Mouse (Mus musculus) C2C12 (cell line): ENCODE data around the gene Slc1a5. TPM values are rescaled to one million over a fixed set of nuclear protein-coding genes. Genes with fewer than 3 reads are reported as not detected.

Experiments used
- H3K27me3 ChIP-seq: one replicate; pipeline ENCODE4 v1.6.1; 2011; ENCODE audit not compliant: control insufficient read depth, insufficient read depth, insufficient read length
- H3K36me3 ChIP-seq: one replicate; pipeline ENCODE4 v1.6.1; 2011; ENCODE audit not compliant: control insufficient read depth, insufficient read depth
- H3K4me3 ChIP-seq: one replicate; pipeline ENCODE4 v1.5.1; 2011; ENCODE audit warnings: mild to moderate bottlenecking, control low read depth; ENCODE audit not compliant: poor library complexity, insufficient read depth, severe bottlenecking
- H3K79me2 ChIP-seq: one replicate; pipeline ENCODE4 v1.6.1; 2011; ENCODE audit not compliant: control insufficient read depth, insufficient read depth
- H3K79me3 ChIP-seq: one replicate; pipeline ENCODE4 v1.6.1; 2011; ENCODE audit warnings: low read depth, control low read depth
- H3ac ChIP-seq: one replicate; pipeline ENCODE3; 2011; ENCODE audit warnings: low read depth; ENCODE audit not compliant: control insufficient read depth, insufficient read length
- CEBPB ChIP-seq: IDR thresholded peaks from one replicate; pipeline ENCODE4 v1.6.1; 2011; ENCODE audit warnings: low read depth, mild to moderate bottlenecking, control low read depth, moderate library complexity
- CTCF ChIP-seq: IDR thresholded peaks from one replicate; pipeline ENCODE4 v1.5.1; 2011; ENCODE audit not compliant: control insufficient read depth, insufficient read depth, insufficient read length
- FOSL1 ChIP-seq: IDR thresholded peaks from one replicate; pipeline ENCODE4 v1.8.0; 2011; ENCODE audit warnings: mild to moderate bottlenecking, low read length; ENCODE audit not compliant: poor library complexity, insufficient read depth, severe bottlenecking
- MAX ChIP-seq: IDR thresholded peaks from one replicate; pipeline ENCODE4 v1.6.1; 2011; ENCODE audit warnings: mild to moderate bottlenecking, control low read depth
- MYOD1 ChIP-seq: IDR thresholded peaks from one replicate; pipeline ENCODE4 v1.6.1; 2011; ENCODE audit warnings: low read depth; ENCODE audit not compliant: control insufficient read depth, insufficient read length
- MYOG ChIP-seq: IDR thresholded peaks from one replicate; pipeline ENCODE4 v1.6.1; 2011; ENCODE audit not compliant: control insufficient read depth, insufficient read length; ENCODE audit errors: extremely low read depth
- USF1 ChIP-seq: IDR thresholded peaks from one replicate; pipeline ENCODE4 v1.6.1; 2011; ENCODE audit warnings: low read depth, mild to moderate bottlenecking, control low read depth, moderate library complexity
- polyA plus RNA-seq: library from polyadenylated mRNA; unstranded; fragments of >200 nt; fragmentation: generic; extraction: Trizol; gene quantifications from one replicate; pipeline ENCODE4 v1.2.1, GENCODE M21; 2012; ENCODE audit warnings: missing spikeins

Gene Slc1a5
- polyA plus RNA-seq, 1 experiment, result 31.5 TPM

DNA sequence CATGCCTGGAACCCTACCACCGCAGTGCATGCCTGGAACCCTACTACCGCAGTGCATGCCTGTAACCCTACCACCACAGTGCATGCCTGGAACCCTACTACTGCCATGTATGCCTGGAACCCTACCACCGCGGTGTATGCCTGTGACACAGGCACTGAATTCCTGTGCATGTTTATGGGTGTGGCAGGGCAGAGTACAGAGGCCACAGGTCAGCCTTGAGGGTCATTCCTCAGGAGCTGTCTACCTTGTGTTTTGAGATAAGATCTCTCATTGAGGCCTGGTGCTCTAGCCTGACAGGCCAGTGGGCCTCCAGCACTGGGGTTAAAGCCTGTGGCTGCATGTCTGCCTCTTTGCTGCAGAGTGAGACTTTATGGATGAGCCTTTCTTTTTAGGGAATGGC lies 35.8 kb upstream of the Slc1a5 start:
- H3K4me3 ChIP-seq, result no peak overlapping the region
- no peak for TF ChIP-seq USF1
- no peak for TF ChIP-seq MYOD1
- TF ChIP-seq CEBPB, result no peak
- no peak for TF ChIP-seq CTCF
- TF ChIP-seq MYOG, result no peak
- no peak for TF ChIP-seq FOSL1
- no peak for TF ChIP-seq MAX
- no peak overlapping the region for H3ac ChIP-seq
- peaks cover 7% of the 10 kb centered on the region for H3K36me3 ChIP-seq
- peaks cover 9% of the 10 kb centered on the region for H3K79me2 ChIP-seq
- H3K79me3 ChIP-seq, result peaks cover 3% of the 10 kb centered on the region
- H3K27me3 ChIP-seq, result no peaks in the 10 kb centered on the region

DNA sequence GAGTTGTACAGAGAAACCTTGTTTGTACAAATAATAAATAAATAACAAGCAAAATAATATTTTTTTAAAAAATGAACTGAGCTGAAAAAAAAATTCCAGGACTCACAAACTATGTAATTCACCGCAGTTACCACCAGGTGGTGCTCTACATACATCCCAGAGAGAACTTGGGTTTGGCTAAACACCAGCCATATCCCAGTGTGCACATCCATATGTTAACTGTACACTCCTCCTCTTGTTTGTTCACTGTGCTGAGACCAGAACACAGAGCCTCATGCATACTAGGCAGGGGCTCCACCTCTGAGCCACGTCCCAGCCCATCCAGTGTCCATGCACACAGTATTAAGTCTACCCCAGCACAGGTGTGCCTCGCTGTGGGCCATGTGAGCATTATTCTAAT lies 35.0 kb upstream of the Slc1a5 start:
- no peaks in the 10 kb centered on the region for H3K27me3 ChIP-seq
- no peak overlapping the region for H3ac ChIP-seq
- TF ChIP-seq CTCF (peak; percentile 24), CEBPB (no peak)
- peaks cover 7% of the 10 kb centered on the region for H3K36me3 ChIP-seq
- no peaks in the 10 kb centered on the region for H3K79me3 ChIP-seq
- H3K4me3 ChIP-seq, result no peak overlapping the region
- peaks cover 2% of the 10 kb centered on the region for H3K79me2 ChIP-seq

DNA sequence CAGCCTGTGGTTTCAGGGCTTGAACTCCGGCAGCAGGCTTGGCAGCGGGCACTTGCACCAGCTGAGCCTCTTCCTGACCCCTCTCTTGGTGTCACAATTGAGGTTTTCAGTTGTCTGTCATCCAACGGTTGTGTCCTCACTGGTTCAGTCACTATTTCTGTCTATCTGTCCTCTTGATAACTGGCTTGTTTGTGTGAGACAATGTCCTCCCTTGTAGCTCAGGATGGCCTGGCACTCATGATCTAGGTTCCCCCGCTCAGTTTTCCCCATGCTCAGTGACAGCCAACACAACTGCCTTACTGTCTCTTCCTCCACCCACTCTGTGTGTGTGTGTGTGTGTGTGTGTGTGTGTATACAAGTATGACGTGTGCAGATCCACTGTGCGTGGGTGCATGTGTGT lies 33.5 kb upstream of the Slc1a5 start:
- H3K79me3 ChIP-seq, result no peaks in the 10 kb centered on the region
- peaks cover 7% of the 10 kb centered on the region for H3K36me3 ChIP-seq
- H3ac ChIP-seq, result no peak overlapping the region
- no peak for TF ChIP-seq CTCF
- TF ChIP-seq FOSL1, result no peak
- no peak for TF ChIP-seq MYOG
- TF ChIP-seq MAX, result no peak
- TF ChIP-seq CEBPB, result no peak
- TF ChIP-seq MYOD1, result no peak
- no peak for TF ChIP-seq USF1
- H3K27me3 ChIP-seq, result no peaks in the 10 kb centered on the region
- H3K4me3 ChIP-seq, result no peak overlapping the region
- H3K79me2 ChIP-seq, result no peaks in the 10 kb centered on the region

- no peaks in the 10 kb centered on the region for H3K27me3 ChIP-seq
- H3K79me2 ChIP-seq, result no peaks in the 10 kb centered on the region
- no peaks in the 10 kb centered on the region for H3K79me3 ChIP-seq
- no peak overlapping the region for H3ac ChIP-seq
- TF ChIP-seq MAX (no peak), CTCF (no peak), USF1 (no peak), MYOD1 (no peak), FOSL1 (no peak), CEBPB (no peak), MYOG (no peak)
- H3K4me3 ChIP-seq, result no peak overlapping the region
- H3K36me3 ChIP-seq, result no peaks in the 10 kb centered on the region
Observed at GRCm38 (mm10) chr7:16752016-16752415, 29.1 kb upstream of the Slc1a5 start.

GRCm38 (mm10) chr7:16755362-16756017 lies 25.6 kb upstream of the Slc1a5 start:
- H3K79me2 ChIP-seq, result no peaks in the 10 kb centered on the region
- no peak overlapping the region for H3ac ChIP-seq
- no peaks in the 10 kb centered on the region for H3K27me3 ChIP-seq
- H3K36me3 ChIP-seq, result no peaks in the 10 kb centered on the region
- TF ChIP-seq MYOG, result no peak
- no peak for TF ChIP-seq USF1
- TF ChIP-seq CTCF, result no peak
- TF ChIP-seq CEBPB, result no peak
- TF ChIP-seq MYOD1, result no peak
- TF ChIP-seq MAX, result no peak
- no peak for TF ChIP-seq FOSL1
- H3K79me3 ChIP-seq, result no peaks in the 10 kb centered on the region
- no peak overlapping the region for H3K4me3 ChIP-seq
